Mouse (Mus musculus) cerebellum, postnatal 36 days (tissue): ENCODE measurements around the gene Fkbp8.

Source experiments
- DNase-seq, 2 experiments: peaks; one replicate each; pipeline ENCODE4 v3.0.0; 2021 to 2022; ENCODE audit warnings: mixed read lengths in 2 of 2

Fkbp8 gene

GRCm38 (mm10) chr8:70529741-70530161 is 2.2 kb downstream of the Fkbp8 start:
- DNase-seq = no peak

- no peak for DNase-seq
Measured at GRCm38 (mm10) chr8:70530314-70530713, 2.8 kb downstream of the Fkbp8 start.

GRCm38 (mm10) chr8:70534281-70534680 is 6.8 kb downstream of the Fkbp8 start:
- no peak for DNase-seq

- DNase-seq = no peak
Measured at GRCm38 (mm10) chr8:70535221-70535620, 7.7 kb downstream of the Fkbp8 start.

GRCm38 (mm10) chr8:70535701-70536100 is 8.2 kb downstream of the Fkbp8 start:
- DNase-seq = no peak

- DNase-seq = peak in 1 of 2 experiments; percentile 37
Measured at GRCm38 (mm10) chr8:70538024-70538579, 10.6 kb downstream of the Fkbp8 start.

GRCm38 (mm10) chr8:70538633-70539076 is 11.1 kb downstream of the Fkbp8 start:
- peak; percentile 99 for DNase-seq

GRCm38 (mm10) chr8:70539077-70539813 is 11.7 kb downstream of the Fkbp8 start, which contains the start of gene Ell:
Gene Ell, plus strand, starts transcription at chr8:70539457.
- peak; percentile 99 for DNase-seq

- no peak for DNase-seq
Measured at GRCm38 (mm10) chr8:70540013-70540506, 12.5 kb downstream of the Fkbp8 start.

GRCm38 (mm10) chr8:70540507-70541071 is 13.1 kb downstream of the Fkbp8 start:
- no peak for DNase-seq

- no peak for DNase-seq
Measured at GRCm38 (mm10) chr8:70541081-70541480, 13.6 kb downstream of the Fkbp8 start.

GRCm38 (mm10) chr8:70544200-70544687 is 16.7 kb downstream of the Fkbp8 start:
- no peak for DNase-seq

- DNase-seq = no peak
Measured at GRCm38 (mm10) chr8:70546412-70546811, 18.9 kb downstream of the Fkbp8 start.

GRCm38 (mm10) chr8:70547762-70548161 is 20.2 kb downstream of the Fkbp8 start:
- no peak for DNase-seq

- no peak for DNase-seq
Measured at GRCm38 (mm10) chr8:70549412-70550184, 22.1 kb downstream of the Fkbp8 start.

- DNase-seq = peak in 1 of 2 experiments; percentile 33
Measured at GRCm38 (mm10) chr8:70551558-70552161, 24.1 kb downstream of the Fkbp8 start.

GRCm38 (mm10) chr8:70552836-70553235 is 25.3 kb downstream of the Fkbp8 start:
- DNase-seq = no peak

GRCm38 (mm10) chr8:70553740-70554139 is 26.2 kb downstream of the Fkbp8 start:
- DNase-seq = peak; percentile 73 to 77

GRCm38 (mm10) chr8:70555079-70555747 is 27.7 kb downstream of the Fkbp8 start:
- DNase-seq = no peak

- no peak for DNase-seq
Measured at GRCm38 (mm10) chr8:70558334-70558733, 30.8 kb downstream of the Fkbp8 start.

GRCm38 (mm10) chr8:70558983-70559382 is 31.5 kb downstream of the Fkbp8 start:
- DNase-seq = no peak

GRCm38 (mm10) chr8:70560096-70560495 is 32.6 kb downstream of the Fkbp8 start:
- DNase-seq = peak; percentile 51 to 60
